In the genomic region with DNA sequence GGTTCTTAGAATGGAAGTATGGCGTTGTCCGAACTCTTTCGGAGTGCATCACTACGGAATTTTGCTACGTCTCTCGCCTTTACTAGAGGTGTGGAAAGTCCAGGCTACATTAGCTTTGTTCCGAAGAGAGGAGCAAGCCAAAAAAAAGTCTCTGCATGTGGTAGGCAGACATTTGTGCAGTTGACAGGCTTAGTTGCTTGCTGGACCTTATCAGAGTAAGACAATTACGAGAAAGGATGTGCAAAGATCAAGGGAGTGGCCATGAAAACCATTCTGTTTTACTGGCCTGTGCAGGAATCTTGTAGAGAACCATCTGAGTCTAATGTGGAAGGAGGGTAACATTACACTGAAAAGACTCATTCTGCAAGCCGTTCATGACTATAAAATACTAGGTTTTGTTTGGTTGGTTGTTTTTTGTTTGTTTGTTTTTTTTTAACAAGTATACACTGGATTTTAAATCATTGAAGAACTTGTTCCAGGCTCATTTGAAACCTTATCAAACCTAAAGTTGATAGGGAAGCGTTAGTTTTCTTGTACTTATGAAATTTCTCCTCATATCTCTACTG, we compare ENCODE assay signal across 8 mouse cellular contexts. TPM values are rescaled to one million over a fixed set of nuclear protein-coding genes. Genes with fewer than 3 reads are reported as not detected.
DNase-seq lines count a peak whose midpoint lies in the region; ATAC-seq and TF ChIP-seq lines count a peak whose summit lies in the region.

No protein-coding gene starts in this region.

- H3K9me3 ChIP-seq in kidney, embryonic 15.5 days (replicated peaks), result no peaks in the 10 kb centered on the region
- H3K9me3 ChIP-seq in hindbrain, embryonic 14.5 days (ENCODE audit: control insufficient read depth, low read length), result no peaks in the 10 kb centered on the region
- no peaks in the 10 kb centered on the region for H3K9me3 ChIP-seq in midbrain, embryonic 16.5 days (replicated peaks; ENCODE audit: control insufficient read depth, low read length, poor library complexity, severe bottlenecking)

- peak overlapping the region; percentile 88 for H3K4me2 ChIP-seq in kidney, embryonic 15.5 days
- peak overlapping the region; percentile 61 for H3K4me2 ChIP-seq in hindbrain, embryonic 14.5 days (replicated peaks)
- peak overlapping the region; percentile 68 for H3K4me2 ChIP-seq in midbrain, embryonic 16.5 days (ENCODE audit: low read length)

- H3K4me3 ChIP-seq in kidney, embryonic 15.5 days (replicated peaks), result peak overlapping the region; percentile 99
- H3K4me3 ChIP-seq in bone marrow macrophage, adult 2 months (ENCODE audit: insufficient read depth, low read length), result peak overlapping the region; percentile 76
- peak overlapping the region; percentile 97 for H3K4me3 ChIP-seq in hindbrain, embryonic 14.5 days (replicated peaks; ENCODE audit: low read length)
- H3K4me3 ChIP-seq in midbrain, embryonic 16.5 days (ENCODE audit: low read depth, low read length), result peak overlapping the region; percentile 99

- TF ChIP-seq CTCF in bone marrow macrophage, adult 2 months (IDR thresholded peaks at IDR 0.05; ENCODE audit: low read depth, low read length), result no peak

- 12% methylated on average over 10 of the region's 10 CpGs for WGBS in kidney, embryonic 15.5 days
- WGBS in hindbrain, embryonic 14.5 days, result 22% methylated on average over 10 of the region's 10 CpGs
- WGBS in midbrain, embryonic 16.5 days, result 17% methylated on average over 10 of the region's 10 CpGs

- H3K4me1 ChIP-seq in kidney, embryonic 15.5 days, result peaks cover 19% of the 10 kb centered on the region
- H3K4me1 ChIP-seq in bone marrow macrophage, adult 2 months (ENCODE audit: control insufficient read depth, insufficient read depth, low read length), result peaks cover 4% of the 10 kb centered on the region
- peaks cover 23% of the 10 kb centered on the region for H3K4me1 ChIP-seq in hindbrain, embryonic 14.5 days (replicated peaks; ENCODE audit: control insufficient read depth, insufficient read depth, low read length)
- H3K4me1 ChIP-seq in midbrain, embryonic 16.5 days (ENCODE audit: control insufficient read depth, insufficient read depth, low read length), result peaks cover 24% of the 10 kb centered on the region

- H3K9ac ChIP-seq in kidney, embryonic 15.5 days, result peak overlapping the region; percentile 83
- H3K9ac ChIP-seq in hindbrain, embryonic 14.5 days, result peak overlapping the region; percentile 86
- peak overlapping the region; percentile 79 for H3K9ac ChIP-seq in midbrain, embryonic 16.5 days (ENCODE audit: low read depth, low read length)

- no peak for DNase-seq in kidney, postnatal 10 days
- DNase-seq in hindbrain, embryonic 14.5 days (ENCODE audit: low spot score), result no peak
- DNase-seq in left cerebral cortex, postnatal 36 days (ENCODE audit: low spot score in 2 of 2), result no peak
- no peak for DNase-seq in cerebellum, postnatal 25 days
- DNase-seq in spleen, postnatal 36 days (ENCODE audit: low spot score in 2 of 2), result no peak

- no peaks in the 10 kb centered on the region for H3K27me3 ChIP-seq in kidney, embryonic 15.5 days
- H3K27me3 ChIP-seq in hindbrain, embryonic 14.5 days (ENCODE audit: control insufficient read depth, insufficient read depth, low read length), result no peaks in the 10 kb centered on the region
- H3K27me3 ChIP-seq in midbrain, embryonic 16.5 days (ENCODE audit: control insufficient read depth, insufficient read depth, low read depth, low read length), result no peaks in the 10 kb centered on the region

- intact Hi-C loops in left cerebral cortex, postnatal 36 days (cut with DNase I), result loop anchor here (5.0 kb wide), 1 partner anchor 190 kb away; a partner anchor contains a TSS

- ATAC-seq in kidney, embryonic 15.5 days (replicated peaks; ENCODE audit: low FRiP score), result no peak
- no peak for ATAC-seq in hindbrain, embryonic 14.5 days (ENCODE audit: low FRiP score)
- ATAC-seq in midbrain, embryonic 16.5 days, result no peak

- H3K36me3 ChIP-seq in kidney, embryonic 15.5 days, result no peaks in the 10 kb centered on the region
- no peaks in the 10 kb centered on the region for H3K36me3 ChIP-seq in hindbrain, embryonic 14.5 days (replicated peaks; ENCODE audit: control insufficient read depth, insufficient read depth)
- no peaks in the 10 kb centered on the region for H3K36me3 ChIP-seq in midbrain, embryonic 16.5 days (ENCODE audit: control insufficient read depth, insufficient read depth, low read length)

- no peak overlapping the region for H3K27ac ChIP-seq in kidney, embryonic 15.5 days
- no peak overlapping the region for H3K27ac ChIP-seq in bone marrow macrophage, adult 2 months (ENCODE audit: insufficient read depth, low read depth, low read length)
- no peak overlapping the region for H3K27ac ChIP-seq in hindbrain, embryonic 14.5 days
- H3K27ac ChIP-seq in midbrain, embryonic 16.5 days (ENCODE audit: low read length), result peak overlapping the region; percentile 88; the same call in 1 of the 2 replicates

- TF ChIP-seq POLR2A in bone marrow macrophage, adult 2 months (IDR thresholded peaks at IDR 0.05; ENCODE audit: borderline replicate concordance, low read depth, low read length), result no peak

RNA-seq across cellular contexts. Expression of a gene that starts 0.8 kb away (rescaled TPM):
- 7.9 and 8.9 TPM in 2 replicates for polyA plus RNA-seq in kidney, embryonic 15.5 days (2015; fragmentation: Nextera tagmentation; extraction: Ambion mirVana)
- polyA plus RNA-seq in bone marrow macrophage, adult 2 months (2012; ENCODE audit: insufficient read depth, insufficient read length, missing spikeins), result 25.8 TPM in 2 replicates
- 16.4 and 18.5 TPM in 2 replicates for polyA plus RNA-seq in hindbrain, embryonic 14.5 days (2014; fragmentation: Nextera tagmentation; extraction: Ambion mirVana)
- polyA plus RNA-seq in midbrain, embryonic 16.5 days (2015; fragmentation: Nextera tagmentation; extraction: Ambion mirVana), result 13.3 and 14.1 TPM in 2 replicates
- 10 to 100 TPM; 38.1 to 50.0 TPM for total RNA-seq in left cerebral cortex, postnatal 36 days (2021)

RNA-seq across cellular contexts. Expression of a gene that starts 0.9 kb away (rescaled TPM):
- 5.2 and 6.4 TPM in 2 replicates for polyA plus RNA-seq in kidney, embryonic 15.5 days (2015; fragmentation: Nextera tagmentation; extraction: Ambion mirVana)
- polyA plus RNA-seq in bone marrow macrophage, adult 2 months (2012; ENCODE audit: insufficient read depth, insufficient read length, missing spikeins), result 10.7 and 11.2 TPM in 2 replicates
- 5.9 and 7.3 TPM in 2 replicates for polyA plus RNA-seq in hindbrain, embryonic 14.5 days (2014; fragmentation: Nextera tagmentation; extraction: Ambion mirVana)
- 8.0 and 9.2 TPM in 2 replicates for polyA plus RNA-seq in midbrain, embryonic 16.5 days (2015; fragmentation: Nextera tagmentation; extraction: Ambion mirVana)
- total RNA-seq in left cerebral cortex, postnatal 36 days (2021), result 10 to 100 TPM; 16.5 to 17.4 TPM
